Mouse (Mus musculus): Measurements from ENCODE around the gene Anapc5. TPM values are rescaled to one million over a fixed set of nuclear protein-coding genes. Genes with fewer than 3 reads are reported as not detected.

Gene Anapc5
- polyA plus RNA-seq, 1 experiment from 2014 or later = 451 TPM

- no peak overlapping the region for H3K4me3 ChIP-seq (replicated peaks)
- H3K4me1 ChIP-seq = peaks cover 26% of the 10 kb centered on the region
- H3K27ac ChIP-seq (replicated peaks) = peak overlapping the region; percentile 70
- WGBS = 53% methylated on average over 17 of the region's 17 CpGs
- ATAC-seq (ENCODE audit: low FRiP score) = peak; percentile 77
- H3K4me2 ChIP-seq = no peak overlapping the region
- no peak overlapping the region for H3K9ac ChIP-seq (replicated peaks)
- H3K9me3 ChIP-seq (replicated peaks) = no peaks in the 10 kb centered on the region
- peaks cover 82% of the 10 kb centered on the region for H3K36me3 ChIP-seq
- H3K27me3 ChIP-seq (replicated peaks) = no peaks in the 10 kb centered on the region
Measured at GRCm38 (mm10) chr5:122798557-122799378, 22.4 kb downstream of the Anapc5 start.

DNA sequence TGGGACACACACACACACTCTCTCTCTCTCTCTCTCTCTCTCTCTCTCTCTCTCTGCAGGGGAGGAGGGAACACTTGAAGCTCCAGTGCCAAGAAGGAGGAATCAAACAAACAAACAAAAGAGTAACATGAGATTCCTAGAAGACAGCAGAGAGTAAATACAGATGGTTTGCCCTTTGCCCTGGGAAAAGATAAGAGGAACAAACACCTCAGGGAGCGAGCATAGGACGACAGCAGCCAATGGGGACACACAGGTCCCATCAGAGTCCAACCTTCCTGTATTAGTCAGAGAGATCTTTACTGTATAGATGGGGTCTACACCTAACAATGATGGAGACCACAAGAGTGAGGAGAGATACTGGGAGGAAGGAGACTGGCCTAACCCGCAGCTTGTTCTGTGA lies 23.3 kb downstream of the Anapc5 start:
- no peaks in the 10 kb centered on the region for H3K9me3 ChIP-seq (replicated peaks)
- H3K4me3 ChIP-seq (replicated peaks) = no peak overlapping the region
- H3K36me3 ChIP-seq = peaks cover 84% of the 10 kb centered on the region
- no peak overlapping the region for H3K9ac ChIP-seq (replicated peaks)
- no peak overlapping the region for H3K4me2 ChIP-seq
- whole genome bisulfite sequencing = 93% methylated on average over 3 of the region's 3 CpGs
- peak overlapping the region; percentile 70; the same call in 1 of the 2 replicates for H3K27ac ChIP-seq (replicated peaks)
- no peak for ATAC-seq (ENCODE audit: low FRiP score)
- H3K4me1 ChIP-seq = peaks cover 26% of the 10 kb centered on the region
- H3K27me3 ChIP-seq (replicated peaks) = no peaks in the 10 kb centered on the region

GRCm38 (mm10) chr5:122788696-122789095 lies 32.4 kb downstream of the Anapc5 start:
- H3K27ac ChIP-seq (replicated peaks) = no peak overlapping the region
- no peak overlapping the region for H3K4me3 ChIP-seq (replicated peaks)
- no peaks in the 10 kb centered on the region for H3K9me3 ChIP-seq (replicated peaks)
- H3K27me3 ChIP-seq (replicated peaks) = no peaks in the 10 kb centered on the region
- ATAC-seq (ENCODE audit: low FRiP score) = no peak
- H3K9ac ChIP-seq (replicated peaks) = no peak overlapping the region
- WGBS = 81% methylated on average over 2 of the region's 2 CpGs
- 0 out of 2 replicates have a peak, but pooled peaks cover 5% of the 10 kb centered on the region for H3K4me1 ChIP-seq
- peaks cover 54% of the 10 kb centered on the region for H3K36me3 ChIP-seq
- no peak overlapping the region for H3K4me2 ChIP-seq

DNA sequence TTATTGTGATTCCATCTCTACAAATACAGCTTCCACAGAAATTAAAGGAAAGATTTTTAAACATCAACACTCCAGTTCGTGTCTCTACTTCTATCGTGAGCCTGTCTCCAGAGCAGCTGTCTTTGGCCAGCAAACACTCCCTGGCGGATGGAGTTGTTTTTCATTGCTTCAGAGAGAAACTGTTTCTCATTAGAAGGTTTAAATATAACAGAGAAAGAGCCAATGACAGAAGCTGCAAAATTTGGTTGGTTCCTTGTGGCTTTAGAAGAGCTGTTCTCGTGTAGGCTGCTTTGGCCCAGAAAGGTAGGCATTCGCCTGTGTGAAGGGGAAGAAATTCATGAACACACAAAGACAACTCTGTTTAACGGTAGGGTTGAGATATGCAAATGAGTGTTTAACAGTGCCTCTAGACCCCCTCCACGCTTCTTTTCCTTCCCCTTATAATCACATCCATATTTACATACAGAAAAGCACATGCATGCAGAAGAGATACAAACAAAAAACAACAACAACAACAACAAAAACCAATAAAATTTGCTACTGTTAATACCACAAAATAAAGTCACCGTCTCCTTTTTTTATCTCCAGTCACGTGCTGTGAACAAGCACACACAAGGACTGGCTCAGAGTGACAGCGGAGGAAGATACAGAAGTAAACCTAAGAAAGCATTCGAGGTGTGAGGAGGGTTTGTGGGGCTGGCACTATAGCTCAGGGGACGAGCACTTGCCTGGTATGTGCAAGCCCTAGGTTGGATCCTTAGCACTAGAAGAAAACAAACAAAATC lies 34.9 kb downstream of the Anapc5 start:
- H3K27ac ChIP-seq (replicated peaks) = no peak overlapping the region
- no peak overlapping the region for H3K4me3 ChIP-seq (replicated peaks)
- H3K9ac ChIP-seq (replicated peaks) = no peak overlapping the region
- no peak for ATAC-seq (ENCODE audit: low FRiP score)
- H3K36me3 ChIP-seq = peaks cover 36% of the 10 kb centered on the region
- WGBS = 66% methylated on average over 12 of the region's 12 CpGs
- no peak overlapping the region for H3K4me2 ChIP-seq
- no peaks in the 10 kb centered on the region for H3K27me3 ChIP-seq (replicated peaks)
- H3K9me3 ChIP-seq (replicated peaks) = no peaks in the 10 kb centered on the region
- 0 out of 2 replicates have a peak, but pooled peaks cover 5% of the 10 kb centered on the region for H3K4me1 ChIP-seq

DNA sequence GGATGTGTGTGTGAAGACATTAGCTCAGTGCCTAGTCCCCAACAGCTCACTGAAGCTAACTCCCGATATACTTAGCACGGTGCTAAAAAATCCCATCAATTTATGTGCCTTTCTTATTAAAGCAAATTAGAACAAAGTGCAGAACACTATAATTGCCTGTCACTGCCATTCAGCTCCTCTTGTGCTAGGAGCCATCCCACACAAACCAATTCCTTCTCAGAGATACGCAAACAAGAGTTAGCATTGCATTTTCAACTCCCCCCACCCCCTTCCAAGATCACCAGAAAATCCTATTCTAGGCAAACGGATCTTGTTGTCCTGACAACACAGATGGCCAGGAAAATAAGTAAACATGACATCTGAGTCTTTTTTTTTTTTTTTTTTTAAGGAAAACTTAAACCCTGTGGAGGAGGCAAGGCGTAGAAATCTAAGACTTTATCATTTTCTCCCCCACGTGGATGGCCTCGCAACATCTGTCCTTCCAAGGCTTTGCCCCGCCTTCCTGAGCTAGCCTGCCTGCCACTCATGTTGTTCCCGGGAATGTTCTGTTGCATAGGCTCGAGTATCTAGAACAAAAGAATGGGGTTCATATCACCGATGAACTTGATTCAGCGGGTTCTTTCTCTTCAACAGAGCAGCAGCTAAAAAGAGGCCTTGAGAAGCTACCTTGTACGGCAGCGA lies 37.3 kb downstream of the Anapc5 start:
- no peak overlapping the region for H3K9ac ChIP-seq (replicated peaks)
- no peak overlapping the region for H3K4me2 ChIP-seq
- H3K4me1 ChIP-seq = peaks cover 13% of the 10 kb centered on the region
- H3K9me3 ChIP-seq (replicated peaks) = no peaks in the 10 kb centered on the region
- WGBS = 53% methylated on average over 14 of the region's 14 CpGs
- H3K4me3 ChIP-seq (replicated peaks) = no peak overlapping the region
- H3K27ac ChIP-seq (replicated peaks) = no peak overlapping the region
- H3K36me3 ChIP-seq = peaks cover 25% of the 10 kb centered on the region
- no peak for ATAC-seq (ENCODE audit: low FRiP score)
- no peaks in the 10 kb centered on the region for H3K27me3 ChIP-seq (replicated peaks)

- Histone ChIP-seq H3K27ac (replicated peaks) (no peak overlapping the region), H3K4me2 (no peak overlapping the region), H3K9me3 (replicated peaks) (no peaks in the 10 kb centered on the region), H3K4me1 (peaks cover 27% of the 10 kb centered on the region), H3K27me3 (replicated peaks) (no peaks in the 10 kb centered on the region), H3K9ac (replicated peaks) (no peak overlapping the region), H3K4me3 (replicated peaks) (no peak overlapping the region), H3K36me3 (peaks cover 9% of the 10 kb centered on the region)
- 38% methylated on average over 1 of the region's 1 CpGs for WGBS
- no peak for ATAC-seq (ENCODE audit: low FRiP score)
Measured at GRCm38 (mm10) chr5:122782066-122782465, 39.1 kb downstream of the Anapc5 start.

GRCm38 (mm10) chr5:122780791-122781432 lies 40.2 kb downstream of the Anapc5 start:
- no peak overlapping the region for H3K4me3 ChIP-seq (replicated peaks)

DNA sequence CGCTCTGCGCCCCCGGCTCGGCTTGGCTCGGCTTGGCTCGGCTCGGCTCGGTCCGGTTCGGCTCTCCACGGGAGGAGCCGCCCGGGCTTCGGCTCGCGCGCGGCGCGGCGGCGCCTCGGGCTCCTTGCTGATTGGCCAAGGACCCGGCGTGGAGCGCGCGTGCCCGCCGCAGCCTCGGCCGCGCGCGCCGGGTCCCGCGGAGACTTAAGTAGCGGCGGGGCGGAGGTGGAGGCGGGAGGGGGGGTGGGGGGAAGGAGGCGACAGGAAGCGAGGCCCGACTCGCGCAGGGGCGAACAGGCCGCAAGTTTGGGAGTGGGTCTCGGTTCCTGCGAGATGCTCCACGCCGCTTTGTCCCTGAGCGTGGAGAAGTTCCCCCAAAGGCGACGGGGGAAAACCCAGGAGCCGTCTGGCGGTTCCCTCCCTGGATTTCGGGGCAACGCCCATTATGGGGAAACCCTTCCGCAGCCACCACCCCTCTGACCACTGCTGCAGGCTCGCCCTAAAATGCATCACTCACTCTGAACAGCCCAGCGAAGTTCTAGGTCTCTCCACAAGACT lies 41.8 kb downstream of the Anapc5 start, which contains the start of gene Camkk2:
Camkk2 (minus strand) TSS at position 133 of the 558 bp plus-strand sequence.
- no peaks in the 10 kb centered on the region for H3K27me3 ChIP-seq (replicated peaks)
- peak within 1 kb of the TSS; percentile 86 for H3K4me2 ChIP-seq
- no peaks in the 10 kb centered on the region for H3K36me3 ChIP-seq
- H3K27ac ChIP-seq (replicated peaks) = peak within 1 kb of the TSS; percentile 78
- H3K4me3 ChIP-seq (replicated peaks) = peak within 1 kb of the TSS; percentile 56
- H3K4me1 ChIP-seq = peaks cover 27% of the 10 kb centered on the region
- peak; percentile 91 for ATAC-seq (ENCODE audit: low FRiP score)
- WGBS = 0% methylated on average over 56 of the region's 63 CpGs
- peak within 1 kb of the TSS; percentile 54 for H3K9ac ChIP-seq (replicated peaks)
- no peaks in the 10 kb centered on the region for H3K9me3 ChIP-seq (replicated peaks)

More at GRCm38 (mm10) chr5:122780791-122781432, 40.2 kb downstream of the Anapc5 start:
- Histone ChIP-seq H3K9me3 (replicated peaks) (no peaks in the 10 kb centered on the region), H3K9ac (replicated peaks) (no peak overlapping the region), H3K4me1 (peaks cover 27% of the 10 kb centered on the region), H3K4me2 (no peak overlapping the region), H3K27me3 (replicated peaks) (no peaks in the 10 kb centered on the region), H3K36me3 (no peaks in the 10 kb centered on the region), H3K27ac (replicated peaks) (no peak overlapping the region)
- WGBS = 89% methylated on average over 19 of the region's 19 CpGs
- no peak for ATAC-seq (ENCODE audit: low FRiP score)

DNA sequence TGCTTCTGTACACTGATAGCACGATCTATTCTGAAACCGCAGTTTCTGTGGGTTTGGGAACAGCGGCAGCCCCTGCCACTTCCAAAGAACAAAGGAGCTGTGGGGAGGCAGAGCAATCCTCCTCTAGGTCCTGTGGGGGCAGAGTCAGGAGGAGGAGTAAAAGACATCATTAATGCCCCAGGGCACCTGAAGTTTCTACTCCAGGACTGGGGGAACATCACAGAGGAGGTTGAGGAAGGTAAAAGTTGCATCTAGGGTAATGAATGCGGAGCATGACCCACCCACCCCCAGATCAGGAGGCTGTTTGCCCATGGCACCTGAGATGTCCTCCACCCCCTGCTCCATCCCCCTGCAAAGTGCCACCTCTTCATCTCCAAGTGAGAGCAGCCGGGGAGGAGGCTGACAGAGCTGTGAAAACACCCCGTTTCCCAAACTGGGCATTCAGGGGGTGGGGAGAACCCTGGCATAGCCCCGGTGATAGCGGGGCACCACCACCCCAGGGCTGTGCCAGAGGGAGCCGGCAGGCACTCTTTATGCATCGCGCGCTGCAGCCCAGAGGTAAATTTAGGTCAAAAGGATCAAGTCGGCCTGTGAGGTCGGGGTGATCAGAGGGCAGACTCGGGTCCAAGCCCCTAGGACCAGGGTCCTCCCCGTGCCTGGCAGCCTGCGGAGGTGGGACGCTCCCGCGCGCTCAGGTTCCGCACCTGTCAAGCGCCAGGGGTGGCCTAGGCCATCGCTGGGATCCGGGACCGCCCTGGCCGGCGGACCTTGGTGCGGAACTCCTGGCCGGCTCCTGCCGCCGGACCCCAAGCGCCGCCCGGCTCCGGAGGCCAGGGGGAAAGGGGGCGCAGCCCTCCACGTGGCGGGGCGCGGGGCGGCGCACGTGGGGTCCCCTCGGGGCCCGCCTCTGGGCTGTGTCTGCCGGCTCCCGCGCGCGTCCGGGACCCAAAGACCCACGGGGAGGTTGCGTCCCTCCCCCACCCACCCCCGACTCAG lies 42.6 kb downstream of the Anapc5 start:
- peak; percentile 62 for ATAC-seq (ENCODE audit: low FRiP score)
- H3K9ac ChIP-seq (replicated peaks) = peak overlapping the region; percentile 54
- no peaks in the 10 kb centered on the region for H3K9me3 ChIP-seq (replicated peaks)
- peak overlapping the region; percentile 78 for H3K27ac ChIP-seq (replicated peaks)
- peak overlapping the region; percentile 56 for H3K4me3 ChIP-seq (replicated peaks)
- no peaks in the 10 kb centered on the region for H3K36me3 ChIP-seq
- WGBS = under 1% methylated on average over 48 of the region's 55 CpGs
- peaks cover 23% of the 10 kb centered on the region for H3K4me1 ChIP-seq
- H3K27me3 ChIP-seq (replicated peaks) = no peaks in the 10 kb centered on the region
- H3K4me2 ChIP-seq = peak overlapping the region; percentile 86

GRCm38 (mm10) chr5:122777322-122777721 lies 43.8 kb downstream of the Anapc5 start:
- H3K4me3 ChIP-seq (replicated peaks) = no peak overlapping the region
- 48% methylated on average over 2 of the region's 2 CpGs for WGBS

More at GRCm38 (mm10) chr5:122777322-122777721, 43.8 kb downstream of the Anapc5 start:
- Histone ChIP-seq H3K9me3 (replicated peaks) (no peaks in the 10 kb centered on the region), H3K36me3 (no peaks in the 10 kb centered on the region; the same call in 1 of the 2 replicates), H3K9ac (replicated peaks) (no peak overlapping the region), H3K4me1 (peaks cover 23% of the 10 kb centered on the region), H3K4me2 (0 out of 2 replicates have a peak overlapping the region, but pooled peaks have one; percentile 86), H3K27ac (replicated peaks) (no peak overlapping the region), H3K27me3 (replicated peaks) (no peaks in the 10 kb centered on the region)
- ATAC-seq (ENCODE audit: low FRiP score) = no peak
